Mouse (Mus musculus): ENCODE data around the gene Mlst8. TPM values are rescaled to one million over a fixed set of nuclear protein-coding genes. Genes with fewer than 3 reads are reported as not detected.

Mlst8 gene
- polyA plus RNA-seq, 1 experiment from 2014 or later = 18.1 TPM

DNA sequence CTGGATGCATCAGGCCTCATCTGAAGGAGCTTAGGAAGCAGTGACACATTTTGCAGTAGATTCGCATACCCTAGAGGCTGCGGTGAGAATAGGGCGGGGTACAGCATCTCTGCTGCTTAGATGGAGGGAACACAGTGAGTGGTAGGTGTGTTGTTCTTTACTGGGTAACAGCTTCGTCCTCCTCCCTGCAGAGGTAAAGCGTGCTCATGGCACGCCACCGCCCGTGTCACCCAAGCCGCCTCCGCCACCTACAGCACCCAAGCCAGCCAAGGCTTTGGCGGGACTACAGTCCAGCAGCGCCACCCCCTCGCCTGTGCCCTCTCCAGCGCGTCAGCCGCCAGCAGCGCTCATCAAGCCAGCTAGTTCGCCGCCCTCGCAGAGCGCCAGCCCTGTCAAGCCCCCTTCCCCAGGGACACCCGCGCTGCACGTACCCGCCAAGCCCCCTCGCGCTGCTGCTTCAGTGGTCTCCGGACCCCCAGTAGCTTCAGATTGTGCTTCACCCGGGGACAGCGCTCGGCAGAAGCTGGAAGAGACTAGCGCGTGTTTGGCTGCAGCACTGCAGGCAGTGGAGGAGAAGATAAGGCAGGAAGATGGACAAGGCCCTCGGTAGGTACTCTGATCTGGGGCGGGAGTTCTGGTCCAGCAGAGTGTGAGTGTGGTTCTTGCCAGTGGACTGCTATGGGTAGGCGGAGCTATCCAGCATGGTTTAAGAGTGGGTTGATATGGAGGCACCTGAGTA lies 27.6 kb upstream of the Mlst8 start:
- Histone ChIP-seq H3K9me3 (no peaks in the 10 kb centered on the region), H3K27me3 (replicated peaks) (peaks cover 57% of the 10 kb centered on the region), H3K36me3 (peaks cover 39% of the 10 kb centered on the region), H3K9ac (peak overlapping the region; percentile 75), H3K4me3 (peak overlapping the region; percentile 44), H3K4me1 (peaks cover 14% of the 10 kb centered on the region), H3K4me2 (peak overlapping the region; percentile 75), H3K27ac (replicated peaks) (no peak overlapping the region)
- ATAC-seq (ENCODE audit: extremely low read depth, insufficient number of reproducible peaks, low FRiP score, low TSS enrichment) = no peak; the same call in 1 of the 2 replicates
- 18% methylated on average over 36 of the region's 36 CpGs for WGBS

DNA sequence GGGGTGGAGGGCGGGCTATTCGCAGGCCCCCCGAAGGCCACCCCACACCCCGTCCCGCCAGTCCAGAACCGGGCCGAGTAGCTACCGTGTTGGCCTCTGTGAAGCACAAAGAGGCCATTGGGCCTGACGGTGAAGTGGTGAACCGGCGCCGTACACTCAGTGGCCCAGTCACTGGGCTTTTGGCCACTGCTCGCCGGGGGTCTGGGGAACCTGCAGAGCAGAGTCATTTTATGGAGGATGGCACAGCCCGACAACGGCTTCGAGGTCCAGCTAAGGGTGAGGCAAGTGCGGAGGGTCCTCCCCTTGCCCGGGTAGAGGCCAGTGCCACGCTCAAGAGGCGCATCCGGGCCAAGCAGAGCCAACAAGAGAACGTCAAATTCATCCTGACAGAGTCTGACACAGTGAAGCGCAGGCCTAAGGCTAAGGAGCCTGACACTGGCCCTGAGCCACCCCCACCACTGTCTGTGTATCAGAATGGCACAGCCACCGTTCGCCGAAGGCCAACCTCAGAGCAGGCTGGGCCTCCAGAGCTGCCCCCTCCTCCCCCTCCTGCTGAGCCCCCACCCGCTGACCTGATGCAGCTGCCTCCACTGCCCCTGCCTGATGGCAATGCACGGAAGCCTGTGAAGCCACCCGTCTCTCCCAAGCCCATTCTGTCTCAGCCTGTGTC lies 26.5 kb upstream of the Mlst8 start:
- Histone ChIP-seq H3K9ac (no peak overlapping the region), H3K4me1 (peaks cover 14% of the 10 kb centered on the region), H3K27me3 (replicated peaks) (peaks cover 63% of the 10 kb centered on the region), H3K36me3 (peaks cover 28% of the 10 kb centered on the region), H3K9me3 (no peaks in the 10 kb centered on the region), H3K4me2 (no peak overlapping the region), H3K27ac (replicated peaks) (no peak overlapping the region), H3K4me3 (no peak overlapping the region)
- WGBS = 88% methylated on average over 30 of the region's 30 CpGs
- ATAC-seq (ENCODE audit: extremely low read depth, insufficient number of reproducible peaks, low FRiP score, low TSS enrichment) = no peak

- no peak for ATAC-seq (ENCODE audit: extremely low read depth, insufficient number of reproducible peaks, low FRiP score, low TSS enrichment)
- Histone ChIP-seq H3K4me3 (no peak overlapping the region), H3K4me1 (peaks cover 14% of the 10 kb centered on the region), H3K4me2 (no peak overlapping the region), H3K36me3 (peaks cover 15% of the 10 kb centered on the region), H3K9ac (no peak overlapping the region), H3K9me3 (no peaks in the 10 kb centered on the region), H3K27ac (replicated peaks) (no peak overlapping the region), H3K27me3 (replicated peaks) (peaks cover 63% of the 10 kb centered on the region)
- 86% methylated on average over 10 of the region's 10 CpGs for WGBS
These were observed 25.2 kb upstream of the Mlst8 start for GRCm38 (mm10) chr17:24504085-24504484.

- Histone ChIP-seq H3K9ac (no peak overlapping the region), H3K9me3 (no peaks in the 10 kb centered on the region), H3K36me3 (no peaks in the 10 kb centered on the region), H3K4me2 (no peak overlapping the region), H3K27ac (replicated peaks) (no peak overlapping the region), H3K27me3 (replicated peaks) (peaks cover 57% of the 10 kb centered on the region), H3K4me3 (no peak overlapping the region), H3K4me1 (peaks cover 12% of the 10 kb centered on the region)
- ATAC-seq (ENCODE audit: extremely low read depth, insufficient number of reproducible peaks, low FRiP score, low TSS enrichment) = no peak
- WGBS = 33% methylated on average over 11 of the region's 11 CpGs
These were observed 23.3 kb upstream of the Mlst8 start for GRCm38 (mm10) chr17:24502208-24502607.

- no peak overlapping the region for H3K9ac ChIP-seq
- H3K9me3 ChIP-seq = no peaks in the 10 kb centered on the region
- H3K4me2 ChIP-seq = no peak overlapping the region
- H3K36me3 ChIP-seq = no peaks in the 10 kb centered on the region
- no peak overlapping the region for H3K27ac ChIP-seq (replicated peaks)
- no peak overlapping the region for H3K4me3 ChIP-seq
- WGBS = 88% methylated on average over 1 of the region's 1 CpGs
- H3K4me1 ChIP-seq = no peaks in the 10 kb centered on the region
- peaks cover 31% of the 10 kb centered on the region for H3K27me3 ChIP-seq (replicated peaks)
- ATAC-seq (ENCODE audit: extremely low read depth, insufficient number of reproducible peaks, low FRiP score, low TSS enrichment) = no peak
These were observed 17.1 kb upstream of the Mlst8 start for GRCm38 (mm10) chr17:24496026-24496425.

GRCm38 (mm10) chr17:24495443-24495842 lies 16.6 kb upstream of the Mlst8 start:
- H3K9ac ChIP-seq = no peak overlapping the region
- peaks cover 35% of the 10 kb centered on the region for H3K27me3 ChIP-seq (replicated peaks)
- H3K36me3 ChIP-seq = no peaks in the 10 kb centered on the region
- 73% methylated on average over 3 of the region's 3 CpGs for WGBS
- ATAC-seq (ENCODE audit: extremely low read depth, insufficient number of reproducible peaks, low FRiP score, low TSS enrichment) = no peak
- no peaks in the 10 kb centered on the region for H3K9me3 ChIP-seq
- no peak overlapping the region for H3K4me2 ChIP-seq
- H3K4me1 ChIP-seq = no peaks in the 10 kb centered on the region
- no peak overlapping the region for H3K4me3 ChIP-seq
- no peak overlapping the region for H3K27ac ChIP-seq (replicated peaks)

DNA sequence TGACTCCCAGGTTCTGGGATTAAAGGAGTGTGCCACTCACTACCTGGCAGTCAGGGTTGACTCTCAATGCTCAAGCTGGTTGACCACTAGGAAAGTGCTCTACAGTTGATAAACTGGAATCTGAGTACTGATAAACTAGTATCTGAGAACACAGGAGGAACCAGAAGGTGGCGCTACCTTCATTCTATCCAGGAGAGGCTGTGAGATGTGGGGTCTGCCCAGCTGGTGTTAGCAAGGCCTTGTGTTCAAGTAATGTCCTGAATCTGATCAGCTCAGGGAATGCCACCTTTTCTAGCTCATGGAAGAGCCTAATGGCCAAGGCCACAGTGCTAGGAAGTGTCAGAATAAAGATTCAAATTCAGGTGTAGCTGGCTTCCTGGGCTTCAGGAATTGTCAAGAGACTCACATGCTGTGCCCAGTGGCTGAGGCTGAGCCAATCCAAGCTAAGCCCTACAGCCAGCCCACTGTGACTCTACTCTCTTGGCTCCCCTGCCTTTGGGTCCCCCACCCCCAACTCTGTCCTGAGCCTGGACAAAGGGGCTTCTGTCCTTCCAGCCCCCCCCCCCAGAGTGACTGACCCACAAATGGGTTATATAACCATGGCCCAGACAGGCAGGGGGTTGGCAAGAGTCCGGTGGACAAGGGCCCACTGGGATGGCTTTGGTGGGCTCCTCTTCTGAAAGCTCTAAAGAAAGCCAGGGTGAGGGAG lies 15.9 kb upstream of the Mlst8 start:
- Histone ChIP-seq H3K9ac (no peak overlapping the region), H3K27me3 (replicated peaks) (peaks cover 41% of the 10 kb centered on the region), H3K9me3 (no peaks in the 10 kb centered on the region), H3K36me3 (no peaks in the 10 kb centered on the region), H3K4me1 (no peaks in the 10 kb centered on the region), H3K27ac (replicated peaks) (no peak overlapping the region), H3K4me3 (no peak overlapping the region), H3K4me2 (no peak overlapping the region)
- WGBS = 31% methylated on average over 2 of the region's 2 CpGs
- ATAC-seq (ENCODE audit: extremely low read depth, insufficient number of reproducible peaks, low FRiP score, low TSS enrichment) = no peak

DNA sequence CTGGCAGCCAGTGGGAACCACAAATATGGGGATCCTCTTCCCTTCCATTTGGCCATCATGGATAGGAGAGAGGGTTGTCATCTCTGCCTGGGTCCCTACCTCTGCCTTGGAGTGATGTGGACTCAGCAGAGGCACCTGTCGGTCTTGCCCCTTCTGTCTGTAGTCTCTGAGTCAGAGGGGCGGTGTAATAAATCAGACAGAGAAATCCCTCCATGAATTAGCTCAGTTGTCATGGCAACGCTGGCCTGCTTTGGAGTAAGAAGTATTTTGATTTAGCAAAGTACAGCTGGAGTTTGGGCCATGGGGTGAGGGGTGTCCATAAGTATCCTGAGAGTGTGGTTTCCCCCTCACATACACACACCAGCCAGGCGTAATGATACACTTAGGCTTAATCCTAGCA lies 11.5 kb upstream of the Mlst8 start:
- peaks cover 16% of the 10 kb centered on the region for H3K4me1 ChIP-seq
- no peak overlapping the region for H3K9ac ChIP-seq
- no peak overlapping the region for H3K27ac ChIP-seq (replicated peaks)
- H3K36me3 ChIP-seq = no peaks in the 10 kb centered on the region
- H3K27me3 ChIP-seq (replicated peaks) = peaks cover 69% of the 10 kb centered on the region
- 80% methylated on average over 4 of the region's 4 CpGs for WGBS
- no peak for ATAC-seq (ENCODE audit: extremely low read depth, insufficient number of reproducible peaks, low FRiP score, low TSS enrichment)
- H3K4me3 ChIP-seq = no peak overlapping the region
- no peak overlapping the region for H3K4me2 ChIP-seq
- H3K9me3 ChIP-seq = no peaks in the 10 kb centered on the region

- peaks cover 64% of the 10 kb centered on the region for H3K27me3 ChIP-seq (replicated peaks)
These were observed 10.6 kb upstream of the Mlst8 start for GRCm38 (mm10) chr17:24489265-24490030.

DNA sequence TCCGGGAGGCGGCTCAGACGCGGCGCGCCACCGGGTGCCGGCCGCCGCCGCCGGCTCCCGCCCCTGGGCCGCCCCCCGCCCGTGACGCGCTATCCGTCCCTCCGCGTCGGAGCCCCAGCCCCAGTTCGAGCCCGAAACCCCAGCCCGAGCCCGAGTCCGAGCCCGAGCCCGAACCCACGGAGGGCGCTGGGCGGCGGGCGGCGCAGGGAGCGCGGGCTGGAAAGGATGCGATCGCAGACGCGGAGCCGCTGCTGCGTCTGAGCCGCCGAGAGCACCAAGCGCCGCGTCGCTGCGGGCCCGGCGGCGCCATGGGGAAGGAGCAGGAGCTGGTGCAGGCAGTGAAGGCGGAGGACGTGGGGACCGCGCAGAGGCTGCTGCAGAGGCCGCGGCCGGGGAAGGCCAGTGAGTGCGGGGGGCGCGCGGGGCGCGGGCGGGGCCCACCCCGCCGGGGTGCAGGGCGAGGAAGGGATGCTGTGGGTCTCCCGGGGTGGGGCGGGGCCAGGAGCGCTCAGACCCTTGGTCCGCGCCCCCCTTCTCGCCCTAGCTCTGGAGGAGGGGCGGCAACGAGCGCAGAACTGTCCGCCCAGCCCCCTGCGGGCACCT lies 9.9 kb upstream of the Mlst8 start:
- WGBS = under 1% methylated on average over 47 of the region's 81 CpGs
- Histone ChIP-seq H3K4me3 (peak overlapping the region; percentile 75), H3K27ac (replicated peaks) (no peak overlapping the region), H3K4me1 (peaks cover 19% of the 10 kb centered on the region), H3K4me2 (peak overlapping the region; percentile 99), H3K27me3 (replicated peaks) (peaks cover 64% of the 10 kb centered on the region), H3K36me3 (no peaks in the 10 kb centered on the region), H3K9me3 (no peaks in the 10 kb centered on the region), H3K9ac (peak overlapping the region; percentile 86)
- no peak for ATAC-seq (ENCODE audit: extremely low read depth, insufficient number of reproducible peaks, low FRiP score, low TSS enrichment)

More at GRCm38 (mm10) chr17:24489265-24490030, 10.6 kb upstream of the Mlst8 start:
- ATAC-seq (ENCODE audit: extremely low read depth, insufficient number of reproducible peaks, low FRiP score, low TSS enrichment) = no peak
- 20% methylated on average over 19 of the region's 19 CpGs for WGBS
- Histone ChIP-seq H3K36me3 (no peaks in the 10 kb centered on the region), H3K4me1 (peaks cover 19% of the 10 kb centered on the region), H3K4me3 (peak overlapping the region; percentile 75), H3K4me2 (peak overlapping the region; percentile 99), H3K27ac (replicated peaks) (no peak overlapping the region), H3K9ac (peak overlapping the region; percentile 86), H3K9me3 (no peaks in the 10 kb centered on the region)
